Mouse (Mus musculus): ENCODE measurements around the gene Slc37a2. TPM values are rescaled to one million over a fixed set of nuclear protein-coding genes. Genes with fewer than 3 reads are reported as not detected.

Gene Slc37a2
- polyA plus RNA-seq, 1 experiment from 2014 or later: 2.3 TPM

Other genes with a start within 250 kb of the Slc37a2 start
- gene Pknox2, start 108.3 kb downstream of the Slc37a2 start, polyA plus RNA-seq (2015; fragmentation: Nextera tagmentation; extraction: Ambion mirVana): 10.9 and 11.3 TPM in 2 replicates
- 14.9 and 17.4 TPM in 2 replicates for gene Tmem218, start 47.5 kb downstream of the Slc37a2 start, polyA plus RNA-seq (2015; fragmentation: Nextera tagmentation; extraction: Ambion mirVana)
- 8.9 and 10.3 TPM in 2 replicates for gene Ccdc15, start 92.7 kb upstream of the Slc37a2 start, polyA plus RNA-seq (2015; fragmentation: Nextera tagmentation; extraction: Ambion mirVana)
- 0.21 TPM in 1 of 2 replicates, not detected in the other for gene Hepacam, start 111.6 kb upstream of the Slc37a2 start, polyA plus RNA-seq (2015; fragmentation: Nextera tagmentation; extraction: Ambion mirVana)
- gene Robo4, start 146.2 kb upstream of the Slc37a2 start, polyA plus RNA-seq (2015; fragmentation: Nextera tagmentation; extraction: Ambion mirVana): 9.5 and 10.1 TPM in 2 replicates
- 0.44 and 0.62 TPM in 2 replicates for gene Robo3, start 177.5 kb upstream of the Slc37a2 start, polyA plus RNA-seq (2015; fragmentation: Nextera tagmentation; extraction: Ambion mirVana)
- 31.1 and 34.9 TPM in 2 replicates for gene Msantd2, start 233.6 kb upstream of the Slc37a2 start, polyA plus RNA-seq (2015; fragmentation: Nextera tagmentation; extraction: Ambion mirVana)

All from embryonic facial prominence, embryonic 13.5 days (tissue).